Mouse (Mus musculus): ENCODE results near the gene Serpine2. TPM values are rescaled to one million over a fixed set of nuclear protein-coding genes. Genes with fewer than 3 reads are reported as not detected.

The Serpine2 gene
- 11.3 and 12.4 TPM in 2 replicates for polyA plus RNA-seq (2012; rRNA removed)

GRCm38 (mm10) chr1:79861130-79861942 is at the start of gene Serpine2:
Gene Serpine2, minus strand, starts transcription at chr1:79861180.

GRCm38 (mm10) chr1:79775927-79776458 is 85.0 kb downstream of the Serpine2 start, which contains the start of the genes Mrpl44 and Wdfy1:
Gene Mrpl44, plus strand, starts transcription at chr1:79776018.
Gene Wdfy1, minus strand, starts transcription at chr1:79776143.

Other genes with a start within 250 kb of the Serpine2 start
- gene Ap1s3, start 189.2 kb downstream of the Serpine2 start, polyA plus RNA-seq (2012; rRNA removed) = 37.4 and 45.2 TPM in 2 replicates
- 3.5 and 4.6 TPM in 2 replicates for gene Mrpl44, start 85.2 kb downstream of the Serpine2 start, polyA plus RNA-seq (2012; rRNA removed)
- 14.1 and 18.1 TPM in 2 replicates for gene Wdfy1, start 85.0 kb downstream of the Serpine2 start, polyA plus RNA-seq (2012; rRNA removed)